Mouse (Mus musculus): ENCODE data around the gene Trove2.

DNA sequence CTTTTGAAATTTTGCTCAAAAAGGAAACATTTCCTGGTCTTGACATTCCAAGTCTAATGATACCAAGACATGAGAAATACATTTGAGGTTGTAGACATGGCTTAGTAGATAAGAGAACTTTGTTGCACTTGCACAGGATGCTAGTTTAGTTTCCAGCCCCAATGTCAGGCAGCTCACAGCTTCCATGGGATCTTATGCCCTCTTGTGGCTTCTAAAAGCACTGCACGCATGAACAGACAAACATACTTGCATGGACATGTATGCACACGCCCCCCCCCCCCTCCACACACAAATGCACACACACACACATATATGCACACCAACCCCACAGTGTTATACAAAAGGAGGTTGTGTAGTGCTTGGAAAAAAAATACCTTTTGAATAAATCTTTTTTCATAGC, 46.0 kb downstream of the Trove2 start:
- TF ChIP-seq CTCF (IDR thresholded peaks at IDR 0.05; ENCODE audit: borderline replicate concordance, control insufficient read depth, extremely low read depth, insufficient read depth, low read length, poor library complexity) = no peak
- TF ChIP-seq POLR2A (IDR thresholded peaks at IDR 0.05; ENCODE audit: control insufficient read depth, extremely low read depth, insufficient read depth, low read length, poor library complexity) = no peak
